Mouse (Mus musculus) megakaryocyte, adult 5-6 weeks (primary cell): ENCODE data around the gene Wars. TPM values are rescaled to one million over a fixed set of nuclear protein-coding genes. Genes with fewer than 3 reads are reported as not detected.

Experiments
- ATAC-seq: 2 replicates; pipeline ENCODE4 v1.8.0; 2016; ENCODE audit warnings: mild to moderate bottlenecking, inconsistent platforms; ENCODE audit not compliant: poor library complexity, severe bottlenecking
- total RNA-seq, 2 experiments: library from RNA; stranded (forward) in 1 of 2; stranded (reverse) in 1 of 2; fragments of 153-499, 151-499 nt in 1 of 2; fragments of 221-1000, 200-1000 nt in 1 of 2; gene quantifications; 2 replicates each; pipeline versions ENCODE4 v1.2.3 to v1.2.4; 2015 to 2017

The Wars gene
- total RNA-seq, 2 experiments from 2014 or later: 20.0 to 51.9 TPM

DNA sequence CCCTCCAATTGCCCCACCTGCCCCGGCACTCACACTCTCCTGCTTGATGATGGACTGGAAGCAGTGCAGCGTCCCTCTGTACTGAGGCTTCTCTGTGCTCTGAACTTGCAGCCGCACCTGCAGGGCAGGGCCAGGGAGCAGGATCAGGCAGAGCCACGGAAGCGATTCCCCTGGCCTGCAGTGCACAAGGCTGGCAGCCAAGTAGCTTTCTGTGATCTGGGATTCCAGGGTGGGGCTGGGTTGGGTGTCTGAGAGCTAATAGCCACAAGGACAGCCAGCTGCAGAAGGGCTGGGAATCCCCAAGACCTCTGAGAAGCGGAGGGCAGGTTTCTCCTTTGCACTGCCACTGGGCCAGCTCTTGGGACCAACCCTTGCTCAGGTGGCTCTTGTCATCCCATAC lies 66.3 kb downstream of the Wars start:
- ATAC-seq: no peak

DNA sequence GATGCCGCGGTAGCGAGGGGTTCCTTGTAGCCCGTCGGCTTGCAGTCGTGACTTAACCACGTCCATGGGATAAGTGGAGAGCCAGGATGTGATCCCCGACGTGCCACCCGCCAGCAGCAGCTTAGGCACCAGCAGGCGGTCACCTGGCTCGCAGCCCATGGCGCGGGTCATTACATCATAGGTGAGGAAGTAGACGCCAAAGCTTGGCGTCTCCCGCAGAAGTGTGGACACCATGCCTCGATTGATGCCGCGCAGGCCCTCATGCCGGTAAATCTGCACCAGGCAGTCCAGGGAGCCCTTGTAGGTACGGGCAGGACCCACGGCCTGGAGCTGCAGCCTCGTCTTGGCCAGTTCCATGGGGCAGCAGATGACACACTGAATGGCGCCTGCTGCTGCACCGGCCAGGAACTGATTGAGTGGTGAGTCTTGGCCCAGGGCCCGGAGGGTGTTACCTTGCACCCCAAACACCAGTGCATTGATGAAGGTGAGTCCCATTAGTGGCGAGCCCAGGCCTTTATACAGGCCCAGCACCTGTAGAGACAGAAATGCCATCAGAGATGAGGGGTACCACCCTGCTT lies 66.9 kb downstream of the Wars start:
- no peak for ATAC-seq

DNA sequence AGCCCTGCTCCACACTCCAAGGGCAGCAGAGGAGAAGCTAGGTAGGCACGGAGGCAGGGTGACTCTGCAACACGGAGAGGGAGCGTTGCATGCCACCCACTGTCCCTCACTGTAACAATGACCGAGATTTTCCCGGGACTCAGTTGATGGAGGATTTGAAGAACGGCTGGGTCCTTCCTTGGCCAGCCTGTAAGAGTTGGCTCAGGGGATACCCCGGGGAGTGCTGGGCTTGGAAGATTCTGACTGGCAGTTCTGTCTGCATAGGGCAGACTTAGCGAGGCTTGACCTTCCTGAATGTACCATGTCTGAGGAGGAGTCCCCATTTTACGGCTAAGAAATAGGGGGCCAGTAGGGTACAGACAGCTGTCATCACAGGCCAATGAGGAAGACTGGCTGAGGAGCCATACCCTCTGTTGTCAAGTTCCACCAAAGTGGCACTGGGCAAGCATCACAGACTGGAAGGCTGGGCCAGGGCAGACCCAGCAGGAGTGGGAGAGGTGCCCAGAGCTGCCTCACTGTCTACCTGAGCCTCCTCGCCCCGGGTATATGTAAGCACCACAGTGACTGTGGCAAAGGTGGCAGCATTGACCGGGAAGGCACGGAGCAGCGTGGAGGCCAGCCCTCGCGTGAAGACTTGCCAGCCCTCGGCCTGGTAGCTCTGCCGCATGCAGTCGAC lies 67.6 kb downstream of the Wars start:
- ATAC-seq: no peak

DNA sequence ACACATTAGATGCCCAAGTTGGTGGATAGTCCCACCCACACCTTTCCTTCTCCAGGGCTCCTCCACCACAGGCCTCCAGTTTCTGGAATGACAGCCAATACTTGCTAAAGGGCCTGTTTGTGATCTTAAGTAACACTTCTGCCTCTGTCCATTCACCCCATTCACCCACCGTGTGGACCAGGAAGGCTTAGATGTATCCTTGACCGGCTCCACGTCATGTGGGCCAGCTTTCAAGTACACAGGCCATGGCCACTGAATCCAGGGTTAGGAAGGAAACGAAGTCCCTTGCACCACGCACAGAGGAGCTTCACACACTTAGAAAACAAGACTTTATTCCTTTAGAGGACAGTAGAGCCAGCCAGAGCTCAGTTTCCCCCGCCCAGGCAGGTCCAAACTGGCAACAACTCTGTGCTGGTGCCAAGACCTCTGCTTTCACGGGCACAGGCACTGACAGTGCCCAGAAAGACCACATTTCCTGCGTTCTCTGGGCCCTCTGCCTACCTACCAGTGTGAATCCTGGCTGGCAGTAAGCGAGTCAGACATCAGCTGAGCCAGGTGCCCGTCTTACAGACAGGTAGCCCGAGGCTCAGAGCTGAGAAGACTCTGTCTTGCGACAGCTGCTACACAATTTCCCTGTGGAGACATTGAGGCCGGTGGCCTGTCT lies 68.3 kb downstream of the Wars start:
- no peak for ATAC-seq

DNA sequence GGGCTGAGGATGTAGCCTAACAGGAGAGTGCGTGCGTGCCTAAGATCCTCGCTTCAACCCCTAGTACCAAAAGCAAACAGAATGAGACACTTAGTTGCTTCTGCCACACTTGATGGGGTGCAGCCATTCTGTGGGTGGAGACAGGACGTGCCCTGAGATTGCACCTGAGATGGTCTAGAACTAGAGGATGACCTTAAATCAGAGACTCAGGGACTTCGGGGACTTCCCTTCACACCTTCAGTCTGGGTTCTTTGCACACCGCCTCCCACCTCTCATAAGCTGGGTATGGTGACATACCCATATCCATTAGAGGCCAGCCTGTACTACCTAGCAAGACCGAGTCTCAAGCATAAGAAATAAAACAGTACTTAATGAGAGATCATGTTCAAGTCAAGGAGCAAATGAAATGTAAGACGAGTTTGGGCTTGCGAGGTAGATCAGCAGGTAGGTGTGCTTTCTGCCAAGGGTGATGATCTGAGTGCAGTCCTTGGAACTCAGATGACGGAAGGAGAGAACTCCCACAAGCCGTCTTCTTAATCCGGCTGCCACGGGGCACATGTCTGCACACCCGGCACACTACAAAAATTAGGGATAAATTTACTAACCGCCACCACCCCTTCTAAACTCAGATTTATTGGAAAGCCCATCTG lies 69.6 kb downstream of the Wars start:
- ATAC-seq: no peak

DNA sequence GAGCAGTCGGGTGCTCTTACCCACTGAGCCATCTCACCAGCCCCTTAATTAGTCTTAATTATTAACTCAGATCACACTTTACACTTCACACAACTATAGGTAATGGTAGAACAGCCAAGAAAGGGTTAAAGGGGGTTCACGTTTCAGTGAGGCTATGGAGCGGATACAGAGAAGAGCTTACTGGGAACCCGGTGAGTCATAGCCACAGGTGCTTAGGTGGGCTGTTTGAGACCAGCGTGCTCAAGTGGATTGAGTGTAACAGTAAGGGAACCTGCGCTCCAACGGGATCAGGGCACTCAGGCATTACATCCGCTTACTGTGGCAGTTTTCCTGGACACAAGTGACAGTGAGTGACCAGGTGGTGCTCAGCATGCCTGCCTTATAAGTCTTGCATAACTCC lies 70.9 kb downstream of the Wars start:
- no peak for ATAC-seq

DNA sequence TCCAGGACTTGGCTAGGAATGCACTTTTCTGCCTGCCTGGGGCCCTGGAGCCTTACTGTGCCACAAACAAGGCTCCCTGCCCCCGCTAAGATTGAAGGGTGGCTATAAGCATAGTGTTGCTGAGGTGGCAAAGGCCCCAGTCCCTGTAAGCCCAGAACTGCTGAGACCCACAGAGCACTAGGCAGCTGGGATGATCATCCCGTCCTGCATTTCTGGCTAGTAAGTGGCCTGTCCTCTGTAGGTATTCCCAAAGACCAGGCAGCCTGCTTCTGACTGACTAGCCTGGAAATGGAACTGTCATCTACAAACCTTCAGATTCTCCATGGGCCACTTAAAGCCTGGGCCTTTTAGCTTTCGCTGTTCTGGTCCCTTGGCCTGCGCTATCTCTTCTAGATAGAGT lies 73.5 kb downstream of the Wars start:
- no peak for ATAC-seq

DNA sequence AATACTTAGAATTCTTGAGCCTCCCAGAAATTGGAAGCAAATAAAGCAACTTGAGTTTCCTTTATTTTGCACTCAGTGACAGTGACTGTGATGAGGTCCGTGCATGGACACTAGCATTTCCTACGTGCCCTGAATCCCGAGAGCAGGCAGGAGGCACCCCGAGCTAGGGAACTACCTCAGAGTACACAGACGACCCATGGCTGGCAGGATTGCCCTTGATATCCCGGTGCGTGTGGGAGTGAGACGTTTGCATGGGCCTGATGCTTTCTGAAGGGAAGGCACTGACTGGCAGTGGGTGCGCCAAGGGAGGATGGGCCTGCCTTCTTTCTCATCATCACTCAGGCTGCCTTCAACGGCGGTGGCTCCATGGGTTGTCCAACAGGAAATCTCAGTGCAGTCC lies 77.4 kb downstream of the Wars start:
- ATAC-seq: no peak

DNA sequence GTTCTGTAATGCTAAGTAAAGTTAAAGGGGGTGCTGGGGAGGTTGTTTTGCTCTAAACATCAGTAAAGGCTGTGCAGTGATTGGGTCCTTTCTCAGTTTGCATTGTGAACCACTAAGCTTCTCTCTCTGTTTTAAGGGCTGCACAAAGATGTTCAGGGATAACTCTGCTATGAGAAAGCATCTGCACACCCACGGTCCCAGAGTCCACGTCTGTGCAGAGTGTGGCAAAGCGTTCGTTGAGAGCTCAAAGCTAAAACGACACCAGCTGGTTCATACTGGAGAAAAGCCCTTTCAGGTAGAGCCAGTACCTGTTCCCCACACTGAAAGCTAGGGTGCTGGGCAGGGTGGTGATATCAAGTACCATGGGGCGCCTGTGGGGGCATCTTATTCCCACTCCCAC lies 79.5 kb downstream of the Wars start:
- ATAC-seq: no peak

DNA sequence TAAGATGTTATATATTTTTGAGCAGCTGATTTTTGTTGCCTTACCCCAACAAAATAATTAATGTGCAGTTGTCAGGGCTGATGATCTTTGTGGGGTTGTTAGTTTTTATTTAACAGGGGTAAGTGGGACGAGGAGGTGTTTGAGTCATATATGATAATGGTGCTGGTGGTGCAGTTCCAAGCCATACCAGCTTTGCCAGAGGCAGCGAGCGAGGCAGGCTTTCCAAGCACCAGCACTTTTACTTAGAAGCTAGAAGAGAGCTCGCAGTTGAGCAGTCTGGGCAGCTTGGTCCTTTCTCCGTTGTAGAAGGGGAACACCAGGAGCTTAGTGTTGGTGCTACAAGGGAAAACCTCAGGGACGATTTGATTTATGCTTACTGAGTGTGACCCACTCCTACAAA lies 81.5 kb downstream of the Wars start:
- no peak for ATAC-seq

DNA sequence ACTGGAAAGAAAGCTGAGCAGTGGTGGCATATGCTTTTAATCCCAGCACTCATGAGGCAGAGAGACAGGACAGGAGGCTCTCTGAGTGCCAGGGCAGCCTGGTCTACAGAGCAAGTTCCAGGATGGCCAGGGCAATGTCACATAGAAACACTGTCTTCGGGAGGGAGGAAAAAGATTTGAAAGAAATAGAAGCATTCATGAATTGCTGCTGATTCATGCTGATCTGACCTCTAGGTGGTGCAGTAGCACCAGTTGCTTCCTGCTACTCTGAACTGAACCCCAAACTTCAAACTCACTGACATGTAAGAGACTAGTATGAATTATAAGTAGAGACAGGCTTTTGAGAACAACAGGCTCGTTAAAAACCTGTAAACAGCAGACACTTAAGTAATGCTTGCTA lies 82.8 kb downstream of the Wars start:
- peak; percentile 72 for ATAC-seq

DNA sequence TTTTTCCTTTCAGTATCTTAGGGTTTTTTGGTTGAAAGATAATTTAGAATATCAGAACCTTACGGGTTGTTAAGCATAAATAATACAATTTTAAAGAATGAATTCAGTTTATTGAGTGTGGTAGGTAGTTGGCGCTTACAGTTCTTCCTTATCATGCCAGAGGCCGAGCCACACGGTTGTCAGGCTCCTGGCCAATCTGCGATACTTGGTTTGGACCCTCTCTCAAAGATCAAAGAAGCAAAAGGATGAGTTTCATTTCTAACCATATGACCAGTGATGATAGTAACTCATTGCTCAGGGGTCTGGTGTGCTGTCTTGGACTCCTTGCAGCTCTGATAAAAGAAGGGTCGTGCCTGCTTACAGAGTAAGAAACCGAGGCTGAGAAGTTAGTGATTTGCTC lies 83.7 kb downstream of the Wars start:
- ATAC-seq: no peak

Other genes with a start within 250 kb of the Wars start
- 0.41 TPM in 1 of 2 replicates, not detected in the other for gene Degs2, start 191.9 kb downstream of the Wars start, total RNA-seq (2015)
- 0.26 TPM in 1 of 2 replicates, not detected in the other for gene Degs2, start 191.9 kb downstream of the Wars start, total RNA-seq (2017)
- gene Yy1, start 101.2 kb downstream of the Wars start, total RNA-seq (2015): 67.2 and 70.7 TPM in 2 replicates
- 40.3 and 50.5 TPM in 2 replicates for gene Yy1, start 101.2 kb downstream of the Wars start, total RNA-seq (2017)
- gene Slc25a29, start 58.3 kb downstream of the Wars start, total RNA-seq (2015): 0.48 and 0.56 TPM in 2 replicates
- gene Slc25a29, start 58.3 kb downstream of the Wars start, total RNA-seq (2017): 0.16 TPM in 1 of 2 replicates, not detected in the other
- 0.22 and 0.52 TPM in 2 replicates for gene Slc25a47, start 58.1 kb downstream of the Wars start, total RNA-seq (2015)
- gene Slc25a47, start 58.1 kb downstream of the Wars start, total RNA-seq (2017): 0.45 and 0.59 TPM in 2 replicates
- gene Wdr25, start 543 bp downstream of the Wars start, total RNA-seq (2015): 1.5 and 3.6 TPM in 2 replicates
- 3.9 and 4.5 TPM in 2 replicates for gene Wdr25, start 543 bp downstream of the Wars start, total RNA-seq (2017)
- not detected in 2 replicates for gene Begain, start 174.0 kb upstream of the Wars start, total RNA-seq (2015)
- not detected in 2 replicates for gene Begain, start 174.0 kb upstream of the Wars start, total RNA-seq (2017)